Mouse (Mus musculus): Measurements from ENCODE around the gene Zfp747. TPM values are rescaled to one million over a fixed set of nuclear protein-coding genes. Genes with fewer than 3 reads are reported as not detected.

The Zfp747 gene
- polyA plus RNA-seq, 1 experiment from 2014 or later: 10.3 TPM

Other genes starting within 250 kb of the Zfp747 start
- gene Spn, start 238.2 kb downstream of the Zfp747 start, polyA plus RNA-seq (2015; fragmentation: Nextera tagmentation; extraction: Ambion mirVana): 0.04 TPM in 1 of 2 replicates, not detected in the other
- gene Cd2bp2, start 180.0 kb downstream of the Zfp747 start, polyA plus RNA-seq (2015; fragmentation: Nextera tagmentation; extraction: Ambion mirVana): 82.1 and 82.6 TPM in 2 replicates
- gene Tbc1d10b, start 167.6 kb downstream of the Zfp747 start, polyA plus RNA-seq (2015; fragmentation: Nextera tagmentation; extraction: Ambion mirVana): 39.6 and 44.8 TPM in 2 replicates
- 3.9 and 5.0 TPM in 2 replicates for gene Mylpf, start 167.2 kb downstream of the Zfp747 start, polyA plus RNA-seq (2015; fragmentation: Nextera tagmentation; extraction: Ambion mirVana)
- gene Zfp553, start 143.0 kb downstream of the Zfp747 start, polyA plus RNA-seq (2015; fragmentation: Nextera tagmentation; extraction: Ambion mirVana): 63.7 and 64.1 TPM in 2 replicates
- 17.0 and 18.2 TPM in 2 replicates for gene Sept1, start 142.9 kb downstream of the Zfp747 start, polyA plus RNA-seq (2015; fragmentation: Nextera tagmentation; extraction: Ambion mirVana)
- gene Zfp771, start 131.8 kb downstream of the Zfp747 start, polyA plus RNA-seq (2015; fragmentation: Nextera tagmentation; extraction: Ambion mirVana): 72.0 and 73.1 TPM in 2 replicates
- 114 and 118 TPM in 2 replicates for gene Dctpp1, start 115.3 kb downstream of the Zfp747 start, polyA plus RNA-seq (2015; fragmentation: Nextera tagmentation; extraction: Ambion mirVana)
- 59.9 and 62.3 TPM in 2 replicates for gene Sephs2, start 102.0 kb downstream of the Zfp747 start, polyA plus RNA-seq (2015; fragmentation: Nextera tagmentation; extraction: Ambion mirVana)
- 0.19 and 0.37 TPM in 2 replicates for gene Itgal, start 79.8 kb downstream of the Zfp747 start, polyA plus RNA-seq (2015; fragmentation: Nextera tagmentation; extraction: Ambion mirVana)
- gene Zfp768, start 30.5 kb downstream of the Zfp747 start, polyA plus RNA-seq (2015; fragmentation: Nextera tagmentation; extraction: Ambion mirVana): 19.1 and 19.2 TPM in 2 replicates
- gene 9130019O22Rik, start 11.1 kb upstream of the Zfp747 start, polyA plus RNA-seq (2015; fragmentation: Nextera tagmentation; extraction: Ambion mirVana): 5.2 and 6.6 TPM in 2 replicates
- 6.3 and 6.6 TPM in 2 replicates for gene E430018J23Rik, start 17.6 kb upstream of the Zfp747 start, polyA plus RNA-seq (2015; fragmentation: Nextera tagmentation; extraction: Ambion mirVana)
- 5.7 and 6.4 TPM in 2 replicates for gene Zfp764, start 30.8 kb upstream of the Zfp747 start, polyA plus RNA-seq (2015; fragmentation: Nextera tagmentation; extraction: Ambion mirVana)
- 32.0 and 34.2 TPM in 2 replicates for gene Zfp688, start 46.0 kb upstream of the Zfp747 start, polyA plus RNA-seq (2015; fragmentation: Nextera tagmentation; extraction: Ambion mirVana)
- gene Zfp689, start 73.1 kb upstream of the Zfp747 start, polyA plus RNA-seq (2015; fragmentation: Nextera tagmentation; extraction: Ambion mirVana): 16.1 and 16.4 TPM in 2 replicates
- gene Prr14, start 83.6 kb upstream of the Zfp747 start, polyA plus RNA-seq (2015; fragmentation: Nextera tagmentation; extraction: Ambion mirVana): 40.5 TPM in 2 replicates
- gene Fbrs, start 103.1 kb upstream of the Zfp747 start, polyA plus RNA-seq (2015; fragmentation: Nextera tagmentation; extraction: Ambion mirVana): 13.8 and 15.9 TPM in 2 replicates
- gene Srcap, start 135.9 kb upstream of the Zfp747 start, polyA plus RNA-seq (2015; fragmentation: Nextera tagmentation; extraction: Ambion mirVana): 60.4 and 68.0 TPM in 2 replicates
- gene Gm42715, start 143.5 kb upstream of the Zfp747 start, polyA plus RNA-seq (2015; fragmentation: Nextera tagmentation; extraction: Ambion mirVana): 17.4 and 17.5 TPM in 2 replicates
- gene Tmem265, start 185.3 kb upstream of the Zfp747 start, polyA plus RNA-seq (2015; fragmentation: Nextera tagmentation; extraction: Ambion mirVana): 5.7 and 6.3 TPM in 2 replicates
- gene Phkg2, start 197.3 kb upstream of the Zfp747 start, polyA plus RNA-seq (2015; fragmentation: Nextera tagmentation; extraction: Ambion mirVana): 60.0 and 61.0 TPM in 2 replicates
- 10.8 and 10.9 TPM in 2 replicates for gene Ccdc189, start 212.5 kb upstream of the Zfp747 start, polyA plus RNA-seq (2015; fragmentation: Nextera tagmentation; extraction: Ambion mirVana)
- gene Rnf40, start 212.7 kb upstream of the Zfp747 start, polyA plus RNA-seq (2015; fragmentation: Nextera tagmentation; extraction: Ambion mirVana): 47.9 and 51.1 TPM in 2 replicates
- 25.5 and 26.6 TPM in 2 replicates for gene Zfp629, start 239.7 kb upstream of the Zfp747 start, polyA plus RNA-seq (2015; fragmentation: Nextera tagmentation; extraction: Ambion mirVana)